Mouse (Mus musculus): ENCODE measurements around the gene Lpcat3. TPM values are rescaled to one million over a fixed set of nuclear protein-coding genes. Genes with fewer than 3 reads are reported as not detected.

The Lpcat3 gene
- polyA plus RNA-seq, 1 experiment from 2014 or later, result 209 TPM

GRCm38 (mm10) chr6:124640041-124640440 is 22.8 kb upstream of the Lpcat3 start:
- Histone ChIP-seq H3K4me2 (replicated peaks; ENCODE audit: low read depth) (no peak overlapping the region), H3K4me1 (replicated peaks; ENCODE audit: control insufficient read depth, insufficient read depth, low read length) (no peaks in the 10 kb centered on the region)

GRCm38 (mm10) chr6:124640997-124641396 is 21.8 kb upstream of the Lpcat3 start:
- Histone ChIP-seq H3K4me1 (replicated peaks; ENCODE audit: control insufficient read depth, insufficient read depth, low read length) (no peaks in the 10 kb centered on the region), H3K9ac (ENCODE audit: low read depth, low read length) (no peak overlapping the region), H3K27ac (ENCODE audit: low read depth, low read length) (no peak overlapping the region), H3K4me3 (ENCODE audit: low read depth, low read length) (no peak overlapping the region), H3K4me2 (replicated peaks; ENCODE audit: low read depth) (no peak overlapping the region), H3K36me3 (ENCODE audit: control insufficient read depth, insufficient read depth) (no peaks in the 10 kb centered on the region), H3K9me3 (ENCODE audit: control insufficient read depth) (no peaks in the 10 kb centered on the region), H3K27me3 (replicated peaks; ENCODE audit: control insufficient read depth, insufficient read depth, low read length) (no peaks in the 10 kb centered on the region)
- ATAC-seq, result no peak
- TF ChIP-seq CTCF (IDR thresholded peaks at IDR 0.05; ENCODE audit: low read depth), result peak; percentile 81
- 33% methylated on average over 8 of the region's 8 CpGs for WGBS

More at GRCm38 (mm10) chr6:124640041-124640440, 22.8 kb upstream of the Lpcat3 start:
- H3K4me3 ChIP-seq (ENCODE audit: low read depth, low read length), result no peak overlapping the region
- no peak overlapping the region for H3K9ac ChIP-seq (ENCODE audit: low read depth, low read length)
- no peaks in the 10 kb centered on the region for H3K9me3 ChIP-seq (ENCODE audit: control insufficient read depth)
- TF ChIP-seq CTCF (IDR thresholded peaks at IDR 0.05; ENCODE audit: low read depth), result peak; percentile 36
- H3K27ac ChIP-seq (ENCODE audit: low read depth, low read length), result no peak overlapping the region
- no peaks in the 10 kb centered on the region for H3K27me3 ChIP-seq (replicated peaks; ENCODE audit: control insufficient read depth, insufficient read depth, low read length)
- no peaks in the 10 kb centered on the region for H3K36me3 ChIP-seq (ENCODE audit: control insufficient read depth, insufficient read depth)
- WGBS, result 81% methylated on average over 3 of the region's 4 CpGs
- no peak for ATAC-seq

GRCm38 (mm10) chr6:124646394-124646793 is 16.4 kb upstream of the Lpcat3 start:
- no peak overlapping the region for H3K27ac ChIP-seq (ENCODE audit: low read depth, low read length)
- H3K4me2 ChIP-seq (replicated peaks; ENCODE audit: low read depth), result no peak overlapping the region
- no peak for ATAC-seq
- no peaks in the 10 kb centered on the region for H3K4me1 ChIP-seq (replicated peaks; ENCODE audit: control insufficient read depth, insufficient read depth, low read length)
- no peak overlapping the region for H3K4me3 ChIP-seq (ENCODE audit: low read depth, low read length)
- H3K9me3 ChIP-seq (ENCODE audit: control insufficient read depth), result no peaks in the 10 kb centered on the region
- H3K36me3 ChIP-seq (ENCODE audit: control insufficient read depth, insufficient read depth), result no peaks in the 10 kb centered on the region
- no peak overlapping the region for H3K9ac ChIP-seq (ENCODE audit: low read depth, low read length)
- H3K27me3 ChIP-seq (replicated peaks; ENCODE audit: control insufficient read depth, insufficient read depth, low read length), result no peaks in the 10 kb centered on the region
- WGBS, result 50% methylated on average over 1 of the region's 1 CpGs
- TF ChIP-seq CTCF (IDR thresholded peaks at IDR 0.05; ENCODE audit: low read depth), result no peak

GRCm38 (mm10) chr6:124655893-124656292 is 6.9 kb upstream of the Lpcat3 start:
- H3K36me3 ChIP-seq (ENCODE audit: control insufficient read depth, insufficient read depth), result no peaks in the 10 kb centered on the region
- no peak for ATAC-seq
- H3K4me1 ChIP-seq (replicated peaks; ENCODE audit: control insufficient read depth, insufficient read depth, low read length), result no peaks in the 10 kb centered on the region
- no peak overlapping the region for H3K4me3 ChIP-seq (ENCODE audit: low read depth, low read length)
- H3K9ac ChIP-seq (ENCODE audit: low read depth, low read length), result no peak overlapping the region
- H3K4me2 ChIP-seq (replicated peaks; ENCODE audit: low read depth), result no peak overlapping the region
- H3K9me3 ChIP-seq (ENCODE audit: control insufficient read depth), result peaks cover 3% of the 10 kb centered on the region; the same call in 1 of the 2 replicates
- H3K27me3 ChIP-seq (replicated peaks; ENCODE audit: control insufficient read depth, insufficient read depth, low read length), result no peaks in the 10 kb centered on the region
- no peak for TF ChIP-seq CTCF (IDR thresholded peaks at IDR 0.05; ENCODE audit: low read depth)
- no peak overlapping the region for H3K27ac ChIP-seq (ENCODE audit: low read depth, low read length)
- 50% methylated on average over 6 of the region's 6 CpGs for WGBS

GRCm38 (mm10) chr6:124658067-124658466 is 4.8 kb upstream of the Lpcat3 start:
- no peak for TF ChIP-seq CTCF (IDR thresholded peaks at IDR 0.05; ENCODE audit: low read depth)
- Histone ChIP-seq H3K4me1 (replicated peaks; ENCODE audit: control insufficient read depth, insufficient read depth, low read length) (no peaks in the 10 kb centered on the region), H3K4me3 (ENCODE audit: low read depth, low read length) (no peak overlapping the region), H3K27me3 (replicated peaks; ENCODE audit: control insufficient read depth, insufficient read depth, low read length) (no peaks in the 10 kb centered on the region), H3K9me3 (ENCODE audit: control insufficient read depth) (peaks cover 3% of the 10 kb centered on the region; the same call in 1 of the 2 replicates), H3K27ac (ENCODE audit: low read depth, low read length) (no peak overlapping the region), H3K9ac (ENCODE audit: low read depth, low read length) (no peak overlapping the region), H3K4me2 (replicated peaks; ENCODE audit: low read depth) (no peak overlapping the region), H3K36me3 (ENCODE audit: control insufficient read depth, insufficient read depth) (no peaks in the 10 kb centered on the region)
- ATAC-seq, result no peak
- 55% methylated on average over 2 of the region's 2 CpGs for whole genome bisulfite sequencing

GRCm38 (mm10) chr6:124661156-124661806 is 1.5 kb upstream of the Lpcat3 start:
- Histone ChIP-seq H3K4me1 (replicated peaks; ENCODE audit: control insufficient read depth, insufficient read depth, low read length) (no peaks in the 10 kb centered on the region), H3K9me3 (ENCODE audit: control insufficient read depth) (no peaks in the 10 kb centered on the region), H3K9ac (ENCODE audit: low read depth, low read length) (no peak overlapping the region), H3K4me3 (ENCODE audit: low read depth, low read length) (no peak overlapping the region), H3K36me3 (ENCODE audit: control insufficient read depth, insufficient read depth) (no peaks in the 10 kb centered on the region), H3K27ac (ENCODE audit: low read depth, low read length) (no peak overlapping the region), H3K4me2 (replicated peaks; ENCODE audit: low read depth) (no peak overlapping the region), H3K27me3 (replicated peaks; ENCODE audit: control insufficient read depth, insufficient read depth, low read length) (no peaks in the 10 kb centered on the region)
- 94% methylated on average over 4 of the region's 4 CpGs for WGBS
- TF ChIP-seq CTCF (IDR thresholded peaks at IDR 0.05; ENCODE audit: low read depth), result no peak
- ATAC-seq, result no peak
